Mouse (Mus musculus) lung, adult 18-20 months (tissue): ENCODE data around the gene Gjb2.

ENCODE experiments used
- DNase-seq, 2 experiments: peaks; one replicate each; pipeline ENCODE4 v3.0.0; 2022; ENCODE audit warnings: mixed read lengths in 2 of 2

The Gjb2 gene

DNA sequence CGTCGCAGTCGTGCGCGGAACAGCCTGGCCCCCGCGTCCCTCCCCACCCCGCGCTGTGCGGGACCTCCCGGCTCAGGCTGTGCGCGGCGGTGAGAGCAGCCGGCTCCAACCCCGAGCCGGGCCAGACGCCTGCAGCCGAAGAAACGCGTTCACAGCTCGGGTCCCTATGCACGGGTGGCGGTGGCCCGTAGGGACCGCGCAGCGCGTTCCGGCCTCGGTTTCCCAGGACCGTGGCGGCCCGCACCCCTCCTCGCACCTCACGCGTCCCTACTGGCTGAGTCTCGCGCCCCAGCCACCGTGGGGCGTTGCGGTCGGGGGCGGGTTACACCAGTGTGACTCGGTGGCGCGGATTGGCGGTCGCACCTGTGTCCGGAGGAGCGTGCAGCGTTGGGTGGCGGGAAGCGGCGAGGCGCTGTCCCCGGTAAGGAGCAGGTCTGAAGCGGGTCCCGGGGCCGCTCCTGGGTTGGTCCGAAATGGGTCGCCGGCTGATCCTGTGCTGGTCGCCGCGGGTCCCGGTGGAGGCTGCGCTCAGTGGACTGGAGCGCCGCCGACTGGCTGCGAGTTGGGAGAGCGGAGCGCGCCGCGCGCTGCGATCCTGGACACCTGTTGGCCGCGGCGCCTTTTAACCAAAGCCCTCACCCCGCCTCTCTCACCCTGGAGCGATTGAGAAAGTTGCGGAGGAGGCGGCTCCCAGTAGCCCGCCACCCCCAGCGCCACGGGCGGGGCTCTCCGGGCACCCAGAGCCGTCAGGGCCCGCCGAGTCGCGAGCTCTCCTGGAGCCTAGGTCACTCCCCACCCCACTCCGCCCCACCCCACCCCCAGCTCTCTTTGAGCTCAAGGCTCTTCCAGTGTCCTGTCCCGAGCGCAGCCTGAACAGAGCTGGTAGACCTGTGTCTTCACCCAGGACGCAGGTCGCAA, at the start of gene Gjb2:
Gene Gjb2 (minus strand): TSS at position 597 of the 918 bp plus-strand sequence.
- peak; percentile 76 to 83 for DNase-seq

DNA sequence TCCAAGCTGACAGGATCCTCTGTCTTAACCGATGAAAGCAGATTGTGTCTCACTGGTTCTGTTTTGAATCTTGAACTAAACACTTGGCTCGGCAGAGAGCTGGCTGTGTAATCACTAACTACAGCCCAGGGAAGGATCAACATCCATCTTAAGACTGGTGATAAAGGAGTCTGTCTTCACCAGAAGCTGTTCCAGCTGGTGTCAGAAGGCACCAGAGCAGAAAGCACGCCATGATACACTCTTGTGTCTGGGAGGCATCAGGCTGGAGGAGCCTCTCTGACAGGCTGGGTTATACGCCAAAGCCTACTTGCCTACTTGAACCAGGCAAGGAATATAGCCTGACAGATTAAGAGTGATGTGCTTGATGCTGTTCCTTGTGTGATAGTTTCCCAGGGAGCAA, 41.2 kb upstream of the Gjb2 start:
- DNase-seq = no peak

DNA sequence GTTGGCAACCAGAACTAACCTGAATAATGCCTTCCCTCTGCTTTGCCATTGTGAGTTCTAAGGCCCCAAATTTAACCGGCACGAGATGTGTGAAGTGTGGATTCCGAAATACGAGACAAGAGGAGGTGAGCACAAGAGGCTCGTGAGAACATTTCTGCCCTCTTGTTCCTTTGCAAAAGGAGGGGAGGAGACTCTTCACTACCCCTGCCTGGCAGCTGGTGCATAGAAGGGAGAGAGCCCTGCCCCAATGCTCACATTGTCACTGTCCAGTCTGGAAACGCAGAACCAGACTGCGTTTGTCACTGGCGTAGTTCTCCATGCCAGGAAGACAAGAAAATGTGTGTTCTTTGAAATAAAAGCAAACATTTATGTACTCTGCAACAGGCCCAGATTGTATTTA, 30.8 kb upstream of the Gjb2 start:
- DNase-seq = no peak

- peak in 1 of 2 experiments; percentile 10 for DNase-seq
Measured at GRCm38 (mm10) chr14:57133161-57133661, 28.7 kb upstream of the Gjb2 start, which contains the start of gene Gjb6. Gene Gjb6, minus strand, starts transcription at chr14:57133611.

DNA sequence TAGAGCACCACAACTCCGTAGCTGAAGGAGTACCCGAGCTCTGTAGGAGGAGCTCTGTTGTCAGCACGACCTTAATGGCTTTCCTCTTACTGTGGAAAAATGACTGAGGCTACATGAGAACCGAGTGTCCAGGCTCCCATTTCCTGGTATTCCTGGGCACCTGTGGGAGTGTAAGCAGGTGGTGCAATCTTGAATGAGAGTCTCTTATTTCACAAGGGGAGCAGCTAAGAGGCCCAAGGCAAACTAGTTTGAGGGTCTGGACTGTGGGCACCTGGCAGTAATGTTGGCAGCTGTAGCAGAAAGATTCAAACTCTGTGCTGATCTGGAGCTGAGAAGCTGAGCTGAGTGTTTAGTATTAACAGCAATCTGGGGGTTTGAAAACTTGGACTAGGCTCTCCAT, 22.9 kb upstream of the Gjb2 start:
- peak; percentile 27 to 54 for DNase-seq

DNA sequence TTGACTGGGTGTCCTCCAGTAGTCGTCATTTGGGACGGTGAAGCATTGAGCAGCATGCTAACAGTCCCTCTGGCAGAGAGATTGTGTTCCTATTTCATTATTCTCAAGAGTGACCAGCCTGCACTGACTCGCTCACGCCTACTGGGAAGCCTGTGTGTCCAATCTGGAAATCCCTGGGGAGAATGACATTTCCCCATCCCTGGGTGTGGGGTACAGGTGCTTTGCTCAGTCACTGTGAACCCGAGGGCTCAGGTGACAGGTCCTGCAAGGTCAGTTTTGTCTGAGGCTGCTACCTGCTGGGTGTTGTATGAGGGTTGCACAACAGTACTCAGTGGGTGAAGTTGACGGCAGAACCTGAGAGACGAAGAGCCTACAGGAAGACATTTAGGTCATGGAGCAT, 17.8 kb upstream of the Gjb2 start:
- DNase-seq = peak in 1 of 2 experiments; percentile 44

- no peak for DNase-seq
Measured at GRCm38 (mm10) chr14:57115823-57116544, 11.5 kb upstream of the Gjb2 start, which contains the start of gene Gm4491. Gene Gm4491, minus strand, starts transcription at chr14:57115883.

DNA sequence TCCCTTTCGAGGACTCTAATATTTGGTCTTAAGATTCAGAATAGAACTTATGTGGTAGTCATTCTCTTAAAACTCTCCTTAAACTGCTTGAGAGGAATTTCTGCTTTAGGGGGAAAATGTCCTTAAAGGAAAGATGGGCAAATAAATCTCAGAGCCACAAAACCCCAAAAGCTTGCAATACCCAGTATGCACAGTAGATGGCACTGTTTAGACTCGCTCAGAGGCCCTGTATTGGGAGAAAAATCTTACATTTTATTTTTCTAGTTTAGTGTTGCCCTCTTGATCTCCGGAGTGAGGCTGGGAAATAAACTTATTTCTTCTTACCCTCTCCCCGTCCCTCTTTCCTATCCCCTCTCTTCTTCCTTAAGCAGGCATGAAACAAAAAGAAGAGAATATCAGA, 4.7 kb upstream of the Gjb2 start:
- DNase-seq = peak in 1 of 2 experiments; percentile 18

DNA sequence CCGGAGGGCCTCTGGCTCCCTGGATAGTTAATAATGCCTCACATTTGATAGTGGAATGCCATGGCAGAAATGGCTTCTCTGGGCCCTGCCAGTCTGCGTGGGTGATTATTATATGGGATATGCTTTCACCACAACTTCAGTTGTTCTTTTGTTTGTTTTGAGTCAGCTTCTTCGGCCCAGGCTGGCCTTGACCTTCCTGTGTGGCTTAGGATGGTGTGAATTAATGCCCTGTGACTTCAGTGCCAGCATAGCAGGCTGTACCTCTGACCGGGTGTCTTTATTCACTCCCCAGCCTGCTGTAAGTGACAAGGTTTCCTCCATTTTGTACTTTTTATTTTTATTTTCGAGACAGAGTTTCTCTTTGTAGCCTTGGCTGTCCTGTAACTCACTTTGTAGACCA, 3.4 kb upstream of the Gjb2 start:
- DNase-seq = no peak

- DNase-seq = no peak
Measured at GRCm38 (mm10) chr14:57107091-57107490, 2.6 kb upstream of the Gjb2 start.

DNA sequence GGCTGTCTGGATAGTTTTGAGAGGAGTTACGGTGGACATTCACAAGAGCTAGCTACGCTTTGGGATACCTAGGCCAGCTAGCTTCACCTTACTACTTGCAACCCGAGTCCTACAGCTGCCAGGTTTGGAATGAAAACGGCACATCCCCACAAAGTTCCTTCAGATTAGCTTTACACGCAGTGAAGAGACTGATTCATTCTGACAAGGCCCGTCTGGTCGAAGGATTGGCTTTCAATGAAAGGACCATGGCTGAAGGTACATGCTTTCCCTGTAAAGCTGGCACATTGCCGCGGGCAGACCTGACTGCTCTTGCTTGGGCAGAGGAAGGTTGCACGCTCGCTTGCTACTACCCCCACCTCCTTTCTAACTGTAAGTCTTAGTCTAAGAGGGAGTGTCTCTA, 1.2 kb upstream of the Gjb2 start:
- no peak for DNase-seq

- no peak for DNase-seq
Measured at GRCm38 (mm10) chr14:57105111-57105510, 609 bp upstream of the Gjb2 start.

- peak in 1 of 2 experiments; percentile 16 for DNase-seq
Measured at GRCm38 (mm10) chr14:57103711-57104105, 794 bp downstream of the Gjb2 start.

DNA sequence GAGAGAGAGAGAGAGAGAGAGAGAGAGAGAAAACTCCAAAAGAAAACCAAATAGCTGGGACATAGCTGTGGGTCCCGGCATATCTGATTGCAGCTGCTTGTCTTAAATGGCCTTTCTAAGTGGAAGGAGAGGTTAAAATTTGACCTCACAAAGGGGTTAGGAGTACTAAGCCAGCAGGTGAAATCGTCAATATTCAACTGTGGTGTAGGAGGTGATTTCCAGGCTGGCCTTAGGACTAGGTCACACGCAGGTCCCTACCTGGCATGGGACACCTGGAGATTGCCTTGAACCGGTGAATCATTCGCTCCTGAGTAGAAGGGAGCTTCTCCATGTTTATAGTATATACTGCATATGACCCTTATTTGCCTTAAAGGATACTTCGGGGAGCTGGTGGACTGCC, 1.4 kb downstream of the Gjb2 start:
- DNase-seq = no peak

DNA sequence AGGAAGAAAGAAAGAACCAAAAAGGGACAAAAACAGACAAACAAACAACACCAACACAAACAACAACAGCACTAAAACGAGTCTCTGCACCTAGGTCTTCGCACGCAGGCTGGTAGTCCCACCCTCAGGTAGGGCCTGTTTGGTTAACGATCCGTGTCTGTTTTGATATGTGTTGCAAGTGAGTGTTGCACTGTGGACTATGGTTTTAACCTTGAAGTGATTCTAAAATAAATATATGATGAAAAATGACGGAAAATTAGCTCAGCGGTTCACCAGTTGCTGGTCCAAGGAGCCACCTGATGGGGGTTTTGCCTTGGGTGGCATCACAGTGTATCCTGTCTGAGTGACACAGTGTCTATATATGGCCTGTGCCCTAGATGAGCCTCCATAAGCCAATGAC, 2.9 kb downstream of the Gjb2 start:
- DNase-seq = no peak

DNA sequence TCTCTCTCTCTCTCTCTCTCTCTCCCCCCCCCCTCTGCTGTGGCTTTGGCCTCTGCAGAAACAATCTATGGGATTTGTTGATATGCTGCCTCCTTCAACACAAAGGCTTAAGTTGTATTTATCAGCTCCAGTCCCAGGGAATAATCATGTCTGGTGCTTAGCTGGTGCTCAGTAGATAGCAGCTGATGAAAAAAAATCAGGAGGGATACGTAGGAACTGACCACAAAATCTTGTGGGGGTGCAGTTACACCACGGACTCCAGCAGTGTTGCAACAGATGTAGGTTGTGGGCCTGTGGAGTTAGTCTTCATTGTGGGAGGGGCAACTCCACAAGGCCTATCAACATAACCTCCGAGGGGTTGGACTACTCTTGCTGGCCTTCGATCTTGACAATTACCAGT, 8.6 kb downstream of the Gjb2 start:
- no peak for DNase-seq

- DNase-seq = peak; percentile 36 to 58
Measured at GRCm38 (mm10) chr14:57093029-57093428, 11.5 kb downstream of the Gjb2 start.

DNA sequence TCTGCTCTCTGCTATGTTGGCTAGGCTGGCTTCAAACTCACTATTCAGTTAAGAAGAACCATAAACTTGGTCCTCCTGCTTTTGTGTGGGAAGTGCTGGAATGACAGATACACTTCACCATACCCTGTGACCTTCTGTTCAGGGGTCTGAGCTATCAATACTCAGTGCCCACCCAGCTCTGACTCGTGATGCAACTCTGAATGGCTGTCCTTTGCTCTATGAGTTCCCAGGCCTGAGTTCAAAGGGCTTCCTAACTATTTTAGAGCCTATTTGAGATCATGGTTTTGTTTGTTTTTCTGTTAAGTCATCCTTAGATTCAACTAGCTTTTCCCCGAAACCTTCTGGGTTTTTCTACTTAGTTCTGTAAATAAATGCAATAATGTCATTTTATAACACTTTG, 14.5 kb downstream of the Gjb2 start:
- DNase-seq = no peak

DNA sequence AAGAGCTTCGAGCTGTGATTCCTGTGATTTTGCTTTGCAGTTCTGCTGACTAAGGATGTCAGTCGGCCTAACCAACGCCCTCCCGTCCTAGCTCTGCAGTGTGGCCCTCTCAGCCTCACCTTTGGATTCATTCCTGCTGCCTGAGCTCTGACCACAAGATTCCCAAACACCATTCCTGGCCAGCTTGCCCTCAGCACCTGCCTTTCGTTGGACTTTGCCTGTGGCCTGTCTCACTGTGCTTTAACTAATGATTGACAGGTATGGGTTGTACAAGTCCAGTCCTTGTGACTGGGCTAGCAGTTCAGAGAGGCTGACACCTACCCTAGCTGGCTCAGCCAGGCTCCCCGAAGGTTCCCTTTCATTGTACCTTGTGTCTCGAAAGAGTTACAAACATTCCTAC, 15.4 kb downstream of the Gjb2 start:
- no peak for DNase-seq

DNA sequence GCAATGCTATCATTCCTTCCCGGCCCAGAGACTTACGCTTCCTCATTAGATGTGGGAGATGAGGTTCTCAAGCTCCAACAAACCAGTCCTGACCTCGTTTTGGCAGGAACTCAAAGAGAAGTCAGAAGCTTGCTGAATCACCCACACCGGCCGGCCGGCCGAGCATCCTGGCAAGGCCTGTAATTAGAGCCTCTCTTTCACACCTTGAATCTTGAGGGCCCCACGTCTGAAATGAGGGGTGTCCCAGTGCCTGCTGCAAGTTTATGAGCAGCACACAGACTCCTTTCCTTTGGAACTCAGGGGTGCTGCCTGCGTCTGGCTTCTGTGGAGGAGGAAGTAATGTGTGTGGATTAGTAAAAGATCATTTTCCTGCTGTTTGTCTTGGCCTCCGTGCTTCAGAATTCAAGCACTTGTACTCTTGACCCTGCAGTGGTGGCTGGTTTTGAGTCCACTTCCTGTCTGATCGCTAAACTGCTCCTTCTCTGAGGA, 20.3 kb downstream of the Gjb2 start:
- peak; percentile 28 to 57 for DNase-seq

DNA sequence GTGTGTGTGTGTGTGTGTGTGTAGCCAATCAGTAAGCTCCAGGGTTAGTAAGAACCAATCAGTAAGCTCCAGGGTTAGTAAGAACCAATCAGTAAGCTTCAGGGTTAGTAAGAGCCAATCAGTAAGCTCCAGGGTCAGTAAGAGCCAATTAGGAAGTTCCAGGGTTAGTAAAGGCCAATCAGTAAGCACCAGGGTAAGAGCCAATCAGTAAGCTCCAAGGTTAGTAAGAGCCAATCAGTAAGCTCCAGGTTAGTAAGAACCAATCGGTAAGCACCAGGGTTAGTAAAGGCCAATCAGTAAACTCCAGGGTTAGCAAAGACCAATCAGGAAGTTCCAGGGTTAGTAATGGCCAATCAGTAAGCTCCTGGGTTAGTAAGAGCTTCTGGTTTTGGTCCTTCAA, 21.6 kb downstream of the Gjb2 start:
- no peak for DNase-seq

DNA sequence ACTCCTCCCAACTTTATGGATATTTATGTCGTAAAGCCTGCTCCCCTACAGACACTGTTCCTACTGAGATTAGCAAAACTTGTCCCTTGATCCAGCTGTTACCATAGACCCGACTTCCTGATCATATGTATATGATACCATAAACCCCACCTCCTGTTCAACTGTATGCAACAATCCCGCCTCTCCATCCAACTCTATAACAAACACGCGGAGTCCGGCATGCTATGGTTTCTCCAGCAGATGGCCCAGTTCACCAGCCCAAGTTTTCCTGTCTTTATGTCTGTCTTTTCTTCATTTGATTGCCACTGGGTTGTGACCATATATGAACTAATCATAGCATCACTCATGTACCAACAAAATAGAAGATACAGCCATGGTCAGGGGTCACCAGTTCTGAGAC, 29.0 kb downstream of the Gjb2 start:
- DNase-seq = no peak

- peak; percentile 24 to 42 for DNase-seq
Measured at GRCm38 (mm10) chr14:57069906-57070305, 34.6 kb downstream of the Gjb2 start.

DNA sequence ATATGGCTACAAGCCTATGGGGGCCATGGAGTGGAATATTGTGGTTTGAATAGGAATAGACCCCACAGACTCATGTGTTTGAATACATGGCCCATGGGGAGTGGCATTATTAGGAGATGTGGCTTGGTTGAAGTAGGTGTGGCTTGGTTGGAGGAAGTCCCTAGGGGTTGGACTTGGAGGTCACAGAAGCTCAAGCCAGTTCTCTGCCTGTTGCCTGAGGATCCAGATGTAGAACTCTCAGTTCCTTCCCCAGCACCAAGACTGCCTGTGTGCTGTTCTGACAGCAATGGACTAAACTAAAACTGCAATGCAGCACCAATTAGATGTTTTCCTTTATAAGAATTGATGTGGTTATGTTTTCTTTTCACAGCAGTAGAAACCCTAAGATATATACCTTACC, 38.4 kb downstream of the Gjb2 start:
- no peak for DNase-seq
